Mouse (Mus musculus) heart, embryonic 13.5 days (tissue): ENCODE measurements at regions not wholly inside any gene's neighbourhood (a gene's known extent, or its start where the extent isn't known, plus 50 kb on each side); places are given as distances from the start of the nearest gene placed in this dataset.

Experiments used
- ATAC-seq: fragments of 200-750 bp; cut with Nextera tagmentation; 2 replicates; pipeline ENCODE4 v1.8.0; 2017; ENCODE audit warnings: moderate TSS enrichment; ENCODE audit not compliant: insufficient number of reproducible peaks, low FRiP score, low TSS enrichment; ENCODE audit errors: extremely low read depth
- H3K27ac ChIP-seq: fragments of 300-500 bp; sonication (generic); replicated peaks from 2 replicates; pipeline ENCODE4 v1.5.1; 2015; ENCODE audit warnings: moderate library complexity, mild to moderate bottlenecking, inconsistent platforms
- H3K27me3 ChIP-seq: fragments of 300-500 bp; sonication (generic); replicated peaks from 2 replicates; pipeline ENCODE4 v1.6.1; 2015; ENCODE audit warnings: mild to moderate bottlenecking, inconsistent platforms
- H3K36me3 ChIP-seq: fragments of 300-500 bp; sonication (generic); 2 replicates; pipeline ENCODE4 v1.6.1; 2015; ENCODE audit warnings: mild to moderate bottlenecking, inconsistent platforms
- H3K4me1 ChIP-seq: fragments of 300-500 bp; sonication (generic); 2 replicates; pipeline ENCODE4 v1.6.1; 2015; ENCODE audit warnings: inconsistent platforms
- H3K4me2 ChIP-seq: fragments of 300-500 bp; sonication (generic); 2 replicates; pipeline ENCODE4 v1.6.1; 2015; ENCODE audit warnings: inconsistent platforms, mild to moderate bottlenecking, moderate library complexity
- H3K4me3 ChIP-seq: fragments of 300-500 bp; sonication (generic); 2 replicates; pipeline ENCODE4 v1.5.1; 2015; ENCODE audit warnings: moderate library complexity, mild to moderate bottlenecking, inconsistent platforms
- H3K9ac ChIP-seq: fragments of 300-500 bp; sonication (generic); 2 replicates; pipeline ENCODE4 v1.6.1; 2015; ENCODE audit warnings: inconsistent platforms, mild to moderate bottlenecking, moderate library complexity
- H3K9me3 ChIP-seq: fragments of 300-500 bp; sonication (generic); 2 replicates; pipeline ENCODE4 v1.6.1; 2016; ENCODE audit warnings: inconsistent platforms
- WGBS: fragments of 180-500 bp; shearing (Covaris S2); methylation state at CpG from one replicate; pipeline ENCODE4 v1.1.7; 2015; ENCODE audit warnings: mixed read lengths; 5-methylcytosine and 5-hydroxymethylcytosine counted together

DNA sequence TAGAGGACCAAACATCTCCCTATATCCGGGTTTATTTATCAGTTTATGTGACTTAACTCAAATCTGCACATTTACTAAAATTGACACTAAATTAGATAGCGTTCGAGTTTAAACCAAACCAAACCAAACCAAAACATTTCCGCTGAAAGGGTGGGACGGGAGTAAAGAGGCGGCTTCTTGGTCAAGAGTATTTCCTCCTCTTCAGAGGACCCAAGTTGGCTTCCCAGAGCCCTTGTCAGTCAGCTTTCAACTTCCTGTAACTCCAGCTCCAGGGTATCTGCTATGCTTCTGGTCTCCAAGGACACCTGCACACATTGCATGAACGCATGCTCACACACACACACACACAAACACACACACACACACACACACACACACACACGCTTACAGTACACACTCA, 137.4 kb upstream of the Rap1b start:
- H3K9me3 ChIP-seq, result no peaks in the 10 kb centered on the region
- peak overlapping the region; percentile 61; the same call in 1 of the 2 replicates for H3K27ac ChIP-seq
- H3K4me2 ChIP-seq, result 0 out of 2 replicates have a peak overlapping the region, but pooled peaks have one; percentile 3
- peaks cover 35% of the 10 kb centered on the region for H3K4me1 ChIP-seq
- ATAC-seq, result no peak
- H3K4me3 ChIP-seq, result no peak overlapping the region
- no peaks in the 10 kb centered on the region for H3K27me3 ChIP-seq
- WGBS, result 63% methylated on average over 8 of the region's 8 CpGs
- H3K36me3 ChIP-seq, result no peaks in the 10 kb centered on the region
- no peak overlapping the region for H3K9ac ChIP-seq

DNA sequence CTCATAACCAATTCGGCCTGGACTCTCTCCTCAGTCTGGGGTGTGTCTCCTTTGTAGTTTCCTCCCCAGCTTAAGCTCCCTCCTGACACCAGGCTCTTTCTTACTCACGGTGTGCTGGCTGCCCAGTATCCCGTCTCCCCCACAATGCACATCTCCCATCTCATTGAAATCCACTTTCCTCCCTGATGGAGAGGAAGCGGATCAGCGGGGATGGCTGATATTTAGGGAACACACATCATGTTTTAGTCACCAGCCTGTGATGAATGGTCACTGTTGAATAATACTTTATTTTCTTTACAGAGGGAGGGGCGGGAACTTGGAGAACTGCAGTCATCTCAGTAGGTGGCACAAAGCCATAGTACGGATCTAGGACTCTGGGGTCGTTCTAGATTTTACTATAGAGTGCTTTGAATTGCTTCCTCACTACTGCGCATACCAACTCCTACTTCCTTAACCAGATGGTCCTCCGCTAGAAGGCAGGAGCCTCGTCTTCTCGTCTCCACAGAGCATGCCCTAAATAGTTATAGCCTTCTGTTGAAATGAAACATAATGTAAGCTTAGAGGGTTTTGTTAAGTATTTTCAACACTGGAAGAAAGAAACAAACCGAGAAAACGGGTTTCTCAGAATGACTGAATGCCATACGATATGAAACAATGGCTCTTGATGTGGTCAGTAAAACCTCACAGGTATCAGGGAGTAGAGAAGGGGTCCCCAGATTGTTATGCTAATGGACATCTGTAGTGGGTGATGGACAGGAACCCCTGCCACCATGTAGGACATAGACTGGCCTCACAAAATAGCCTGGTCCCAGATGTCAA, 139.2 kb upstream of the Rap1b start:
- no peak overlapping the region for H3K4me3 ChIP-seq
- H3K36me3 ChIP-seq, result no peaks in the 10 kb centered on the region
- peaks cover 39% of the 10 kb centered on the region for H3K4me1 ChIP-seq
- H3K4me2 ChIP-seq, result no peak overlapping the region
- H3K9me3 ChIP-seq, result no peaks in the 10 kb centered on the region
- 73% methylated on average over 15 of the region's 15 CpGs for WGBS
- no peak for ATAC-seq
- H3K27me3 ChIP-seq, result no peaks in the 10 kb centered on the region
- H3K9ac ChIP-seq, result no peak overlapping the region
- H3K27ac ChIP-seq, result no peak overlapping the region

DNA sequence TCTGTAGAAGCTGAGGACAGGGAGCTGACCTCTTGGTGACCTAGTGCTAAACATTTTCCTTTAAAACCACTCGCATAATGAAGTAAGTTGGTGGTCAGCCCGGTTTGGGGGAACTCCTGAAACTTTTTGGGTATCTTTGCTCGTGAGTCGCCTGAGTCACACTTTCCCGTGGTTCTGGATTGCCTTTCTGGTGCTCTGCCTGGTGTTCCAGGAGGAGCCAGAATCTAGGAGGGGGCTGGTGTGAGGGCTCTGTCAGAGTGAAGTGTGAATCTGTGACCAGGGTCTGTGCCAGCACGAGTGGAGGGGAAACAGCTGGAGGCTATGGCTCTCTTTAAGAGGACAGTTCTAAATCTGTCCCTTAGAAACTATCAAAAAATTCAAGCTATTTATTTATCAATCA, 141.8 kb upstream of the Rap1b start:
- Histone ChIP-seq H3K9ac (peak overlapping the region; percentile 16; the same call in 1 of the 2 replicates), H3K9me3 (no peaks in the 10 kb centered on the region), H3K4me2 (peak overlapping the region; percentile 29; the same call in 1 of the 2 replicates), H3K4me1 (peaks cover 35% of the 10 kb centered on the region), H3K27me3 (no peaks in the 10 kb centered on the region), H3K27ac (peak overlapping the region; percentile 86), H3K4me3 (no peak overlapping the region), H3K36me3 (no peaks in the 10 kb centered on the region)
- ATAC-seq, result peak; percentile 25; the same call in 1 of the 2 replicates
- 25% methylated on average over 6 of the region's 6 CpGs for WGBS

DNA sequence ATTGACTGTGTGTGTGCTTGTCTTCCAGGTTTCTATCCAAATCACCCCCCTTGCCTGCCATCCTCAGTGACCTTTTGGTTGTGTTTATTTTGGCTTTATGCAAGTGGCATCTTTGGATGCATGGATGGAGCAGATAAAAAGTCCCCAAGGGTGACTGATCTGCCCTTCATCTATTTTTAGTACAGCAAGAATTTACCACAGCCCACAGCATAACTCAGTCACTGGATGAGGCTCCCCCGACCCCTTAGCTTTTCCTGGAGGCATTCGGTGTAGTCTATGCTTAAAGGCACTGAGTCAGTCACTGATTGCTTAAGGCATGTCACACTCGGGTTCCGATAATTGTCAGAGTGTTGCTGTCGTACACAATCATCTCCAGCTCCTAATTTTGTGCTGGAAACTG, 142.2 kb upstream of the Rap1b start:
- no peak overlapping the region for H3K4me3 ChIP-seq
- 27% methylated on average over 5 of the region's 5 CpGs for WGBS
- ATAC-seq, result peak; percentile 35
- no peaks in the 10 kb centered on the region for H3K27me3 ChIP-seq
- no peaks in the 10 kb centered on the region for H3K36me3 ChIP-seq
- peaks cover 31% of the 10 kb centered on the region for H3K4me1 ChIP-seq
- peak overlapping the region; percentile 24; the same call in 1 of the 2 replicates for H3K4me2 ChIP-seq
- no peaks in the 10 kb centered on the region for H3K9me3 ChIP-seq
- H3K9ac ChIP-seq, result no peak overlapping the region
- H3K27ac ChIP-seq, result peak overlapping the region; percentile 86

DNA sequence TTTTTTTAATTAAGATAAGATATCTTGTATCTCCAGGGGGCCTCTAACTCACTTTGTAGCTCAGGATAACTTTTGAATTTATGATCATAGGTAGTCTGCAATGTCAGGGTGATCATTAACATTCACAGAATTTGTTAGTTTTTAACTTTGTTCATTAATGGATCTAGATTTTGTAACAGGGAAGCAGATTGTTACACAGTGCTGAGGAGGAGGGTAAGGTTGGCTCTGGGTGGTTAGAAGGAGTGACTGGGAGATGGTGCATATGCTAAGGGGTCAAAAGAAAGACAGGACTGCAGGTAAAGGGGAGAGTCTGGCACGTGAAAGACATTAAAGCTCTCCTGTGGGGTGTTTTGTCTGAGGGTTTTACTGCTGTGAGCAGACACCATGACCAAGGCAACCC, 145.3 kb upstream of the Rap1b start:
- Histone ChIP-seq H3K9me3 (no peaks in the 10 kb centered on the region), H3K4me2 (no peak overlapping the region), H3K4me3 (no peak overlapping the region), H3K9ac (no peak overlapping the region), H3K27me3 (no peaks in the 10 kb centered on the region), H3K27ac (no peak overlapping the region), H3K36me3 (no peaks in the 10 kb centered on the region), H3K4me1 (peaks cover 22% of the 10 kb centered on the region)
- 86% methylated on average over 1 of the region's 1 CpGs for WGBS
- no peak for ATAC-seq

DNA sequence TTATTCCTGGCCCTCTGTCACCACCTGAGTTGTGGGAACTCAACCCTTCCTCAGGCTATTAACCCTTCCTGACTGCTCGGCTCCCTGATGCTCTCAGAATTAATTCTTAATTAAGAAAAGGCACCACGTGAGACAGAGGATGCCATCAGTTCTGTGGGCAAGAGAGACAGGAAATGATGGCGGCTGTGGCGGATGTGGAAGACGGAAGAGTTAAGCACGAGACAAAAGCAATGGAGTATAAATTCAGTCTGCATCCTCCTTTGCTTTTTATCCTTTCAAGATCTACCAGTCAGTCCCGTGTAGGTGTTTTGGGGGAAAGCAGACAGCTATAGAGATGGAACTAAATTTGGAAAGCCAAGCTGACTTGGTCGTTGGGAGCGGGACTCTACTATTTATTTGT, 146.5 kb upstream of the Rap1b start:
- no peaks in the 10 kb centered on the region for H3K36me3 ChIP-seq
- H3K9me3 ChIP-seq, result 0 out of 2 replicates have a peak, but pooled peaks cover 2% of the 10 kb centered on the region
- no peak overlapping the region for H3K4me3 ChIP-seq
- H3K4me1 ChIP-seq, result peaks cover 11% of the 10 kb centered on the region
- no peak overlapping the region for H3K4me2 ChIP-seq
- 76% methylated on average over 9 of the region's 9 CpGs for WGBS
- no peak for ATAC-seq
- H3K9ac ChIP-seq, result no peak overlapping the region
- H3K27ac ChIP-seq, result no peak overlapping the region
- H3K27me3 ChIP-seq, result no peaks in the 10 kb centered on the region

DNA sequence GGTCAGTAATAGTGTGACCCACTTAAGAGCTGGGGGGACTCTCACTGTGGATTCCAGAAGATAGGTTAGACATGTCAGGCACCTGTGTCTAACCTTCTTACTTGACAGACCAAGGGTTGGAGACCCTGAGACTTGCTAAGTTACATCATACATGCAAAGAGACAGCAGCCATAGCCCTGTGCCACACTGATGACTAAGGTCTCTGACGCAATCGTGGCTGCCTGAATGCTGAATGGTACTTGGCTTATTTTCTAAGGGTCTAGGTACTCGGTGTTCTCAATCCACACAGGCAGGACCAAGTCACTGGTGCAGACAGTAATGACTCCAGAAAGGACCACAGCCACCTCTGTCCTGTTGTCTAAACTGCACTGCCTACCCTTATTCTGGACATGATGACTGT, 147.8 kb upstream of the Mdm1 start:
- H3K27ac ChIP-seq, result no peak overlapping the region
- H3K9ac ChIP-seq, result no peak overlapping the region
- no peak overlapping the region for H3K4me2 ChIP-seq
- 74% methylated on average over 3 of the region's 3 CpGs for WGBS
- no peak overlapping the region for H3K4me3 ChIP-seq
- H3K36me3 ChIP-seq, result no peaks in the 10 kb centered on the region
- no peak for ATAC-seq
- no peaks in the 10 kb centered on the region for H3K4me1 ChIP-seq
- H3K9me3 ChIP-seq, result 0 out of 2 replicates have a peak, but pooled peaks cover 2% of the 10 kb centered on the region
- H3K27me3 ChIP-seq, result no peaks in the 10 kb centered on the region

DNA sequence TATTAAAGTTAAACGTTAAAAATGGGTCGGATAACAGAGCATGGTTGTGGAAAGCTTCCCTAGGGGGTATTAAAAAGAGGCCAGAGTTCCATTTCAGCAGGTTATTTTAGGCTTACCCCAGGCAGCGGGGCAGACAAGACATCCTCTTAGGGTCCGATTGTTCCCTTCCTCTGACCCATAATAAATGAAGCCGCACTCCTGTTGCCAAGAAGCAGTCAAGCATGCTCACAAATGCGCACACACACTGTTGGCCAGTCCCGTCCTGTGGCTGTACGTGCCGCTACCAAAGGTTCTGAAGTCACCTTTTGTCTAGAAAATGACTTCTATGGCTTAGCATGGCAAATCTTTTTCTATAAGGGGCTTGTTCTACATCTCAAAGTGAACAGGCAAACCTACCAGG, 146.8 kb upstream of the Mdm1 start:
- Histone ChIP-seq H3K9ac (no peak overlapping the region), H3K27ac (no peak overlapping the region), H3K4me3 (no peak overlapping the region), H3K36me3 (no peaks in the 10 kb centered on the region), H3K4me2 (no peak overlapping the region), H3K27me3 (no peaks in the 10 kb centered on the region), H3K4me1 (no peaks in the 10 kb centered on the region), H3K9me3 (0 out of 2 replicates have a peak, but pooled peaks cover 2% of the 10 kb centered on the region)
- no peak for ATAC-seq
- WGBS, result 68% methylated on average over 9 of the region's 9 CpGs

DNA sequence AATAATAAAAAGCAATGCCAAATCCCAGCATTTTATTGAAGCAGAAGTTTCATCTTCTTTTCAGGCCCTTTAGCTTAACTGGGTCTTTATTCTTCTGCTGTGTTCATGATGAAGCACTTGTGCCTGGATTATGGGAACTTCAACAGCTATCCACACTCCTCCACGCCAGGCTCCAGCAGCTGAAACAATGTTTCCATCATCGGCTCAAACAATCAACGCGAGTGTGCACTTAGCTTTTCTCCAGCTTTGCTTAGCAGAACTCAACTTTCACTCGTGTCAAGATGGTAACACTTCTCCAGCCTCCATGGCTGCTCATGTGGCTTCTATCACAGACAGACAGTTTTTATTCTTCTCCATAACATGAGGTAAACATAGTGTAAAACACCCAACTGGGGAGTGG, 143.8 kb upstream of the Mdm1 start:
- WGBS, result 70% methylated on average over 5 of the region's 5 CpGs
- H3K9me3 ChIP-seq, result 0 out of 2 replicates have a peak, but pooled peaks cover 2% of the 10 kb centered on the region
- ATAC-seq, result no peak
- H3K27ac ChIP-seq, result no peak overlapping the region
- H3K27me3 ChIP-seq, result no peaks in the 10 kb centered on the region
- H3K9ac ChIP-seq, result no peak overlapping the region
- no peak overlapping the region for H3K4me2 ChIP-seq
- peaks cover 13% of the 10 kb centered on the region for H3K4me1 ChIP-seq
- H3K36me3 ChIP-seq, result no peaks in the 10 kb centered on the region
- H3K4me3 ChIP-seq, result no peak overlapping the region

DNA sequence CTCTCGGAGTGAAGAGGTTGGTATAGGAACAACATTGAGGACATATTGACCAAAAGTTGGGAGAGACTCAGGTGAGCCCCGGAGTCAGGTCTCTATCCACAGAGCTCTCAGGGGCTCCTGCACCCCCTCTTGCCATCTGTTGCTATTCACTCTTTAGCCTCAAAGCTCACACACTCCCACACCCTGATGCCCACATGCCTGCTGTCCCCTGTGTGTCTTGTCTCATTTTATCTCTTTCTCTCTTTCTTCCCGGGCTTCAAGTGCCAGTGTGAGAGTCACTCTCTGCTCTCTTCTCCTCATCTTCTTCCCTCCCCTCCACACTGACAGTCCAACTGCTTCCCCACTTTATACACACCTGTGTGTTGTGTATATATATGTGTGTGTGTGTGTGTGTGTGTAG, 141.0 kb upstream of the Mdm1 start:
- no peak overlapping the region for H3K4me3 ChIP-seq
- no peaks in the 10 kb centered on the region for H3K27me3 ChIP-seq
- H3K4me2 ChIP-seq, result no peak overlapping the region
- H3K36me3 ChIP-seq, result no peaks in the 10 kb centered on the region
- no peak for ATAC-seq
- WGBS, result 70% methylated on average over 3 of the region's 3 CpGs
- H3K27ac ChIP-seq, result no peak overlapping the region
- H3K9ac ChIP-seq, result no peak overlapping the region
- 0 out of 2 replicates have a peak, but pooled peaks cover 2% of the 10 kb centered on the region for H3K9me3 ChIP-seq
- peaks cover 30% of the 10 kb centered on the region for H3K4me1 ChIP-seq

DNA sequence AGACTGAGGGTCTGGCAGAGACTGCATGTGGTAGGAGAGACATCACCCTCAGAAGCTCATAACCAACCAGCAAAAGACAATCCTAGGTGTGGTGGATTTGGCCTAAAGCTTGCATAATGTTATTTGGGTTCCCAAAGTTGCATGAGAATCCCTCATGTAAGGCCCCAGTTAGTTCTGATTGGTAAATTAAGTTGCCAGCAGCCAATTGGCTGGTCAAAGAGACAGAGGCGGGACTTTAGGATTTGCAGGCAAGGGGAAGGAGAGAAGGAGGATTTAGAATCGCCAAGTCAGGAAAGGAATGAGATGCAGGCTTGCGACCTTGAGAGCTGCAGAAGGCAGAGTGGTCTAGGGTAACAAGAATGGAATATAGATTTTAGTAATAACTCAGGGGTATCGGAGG, 140.1 kb upstream of the Mdm1 start:
- H3K4me2 ChIP-seq, result peak overlapping the region; percentile 1; the same call in 1 of the 2 replicates
- no peaks in the 10 kb centered on the region for H3K9me3 ChIP-seq
- WGBS, result 40% methylated on average over 4 of the region's 4 CpGs
- no peak overlapping the region for H3K4me3 ChIP-seq
- no peaks in the 10 kb centered on the region for H3K36me3 ChIP-seq
- H3K27me3 ChIP-seq, result no peaks in the 10 kb centered on the region
- H3K4me1 ChIP-seq, result peaks cover 30% of the 10 kb centered on the region
- ATAC-seq, result no peak
- no peak overlapping the region for H3K9ac ChIP-seq
- no peak overlapping the region for H3K27ac ChIP-seq

DNA sequence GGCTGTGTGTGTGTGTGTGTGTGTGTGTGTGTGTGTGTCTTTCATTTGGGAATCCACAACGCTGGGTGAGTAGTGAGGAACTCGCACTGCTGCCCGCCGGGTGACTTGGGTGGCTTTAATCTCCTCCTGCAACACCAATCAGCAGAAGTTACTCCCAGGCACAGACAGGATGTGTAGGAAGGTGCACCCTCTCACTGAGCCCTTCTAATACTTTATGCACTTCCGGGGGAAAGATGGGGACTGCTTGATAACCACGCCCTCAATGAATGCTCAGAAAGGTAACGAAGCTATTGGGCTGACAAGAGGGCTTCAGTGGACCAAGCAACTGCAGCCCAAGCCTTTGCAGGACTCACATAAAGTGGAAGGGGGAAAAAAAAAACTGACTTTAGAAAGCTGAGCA, 139.6 kb upstream of the Mdm1 start:
- Histone ChIP-seq H3K27ac (no peak overlapping the region), H3K4me1 (peaks cover 32% of the 10 kb centered on the region), H3K36me3 (no peaks in the 10 kb centered on the region), H3K4me2 (peak overlapping the region; percentile 1; the same call in 1 of the 2 replicates), H3K4me3 (no peak overlapping the region), H3K9me3 (no peaks in the 10 kb centered on the region), H3K9ac (no peak overlapping the region), H3K27me3 (no peaks in the 10 kb centered on the region)
- WGBS, result 60% methylated on average over 7 of the region's 7 CpGs
- no peak for ATAC-seq
